Mouse (Mus musculus) midbrain, postnatal 0 days (tissue): ENCODE measurements at regions not wholly inside any gene's neighbourhood (a gene's known extent, or its start where the extent isn't known, plus 50 kb on each side); places are given as distances from the start of the nearest gene placed in this dataset.

ENCODE experiments used
- ATAC-seq: fragments of 200-750 bp; cut with Nextera tagmentation; 2 replicates; pipeline ENCODE4 v1.8.0; 2017; ENCODE audit warnings: moderate number of reproducible peaks, mild to moderate bottlenecking, moderate TSS enrichment, moderate library complexity; ENCODE audit not compliant: low FRiP score
- DNase-seq: peaks from one replicate; pipeline ENCODE4 v3.0.0-alpha.2; 2015; ENCODE audit warnings: low spot score
- H3K27ac ChIP-seq: fragments of 300-500 bp; sonication (generic); 2 replicates; pipeline ENCODE4 v1.5.1; 2014; ENCODE audit warnings: low read depth, mild to moderate bottlenecking, low read length, mixed read lengths
- H3K27me3 ChIP-seq: fragments of 300-500 bp; sonication (generic); 2 replicates; pipeline ENCODE4 v1.6.1; 2014; ENCODE audit warnings: low read length, control low read depth, mixed read lengths; ENCODE audit not compliant: insufficient read depth
- H3K36me3 ChIP-seq: fragments of 300-500 bp; sonication (generic); 2 replicates; pipeline ENCODE4 v1.6.1; 2014; ENCODE audit warnings: low read length, control low read depth, mixed read lengths; ENCODE audit not compliant: insufficient read depth
- H3K4me1 ChIP-seq: fragments of 300-500 bp; sonication (generic); 2 replicates; pipeline ENCODE4 v1.6.1; 2014; ENCODE audit warnings: mild to moderate bottlenecking, control low read depth, antibody characterized with exemption, low read length, mixed read lengths; ENCODE audit not compliant: insufficient read depth
- H3K4me2 ChIP-seq: fragments of 300-500 bp; sonication (generic); 2 replicates; pipeline ENCODE4 v1.6.1; 2014; ENCODE audit warnings: low read depth, mild to moderate bottlenecking, low read length, mixed read lengths; ENCODE audit not compliant: poor library complexity, severe bottlenecking
- H3K4me3 ChIP-seq: fragments of 300-500 bp; sonication (generic); 2 replicates; pipeline ENCODE4 v1.5.1; 2014; ENCODE audit warnings: low read depth, mild to moderate bottlenecking, low read length, moderate library complexity
- H3K9ac ChIP-seq: fragments of 300-500 bp; sonication (generic); replicated peaks from 2 replicates; pipeline ENCODE4 v1.6.1; 2014; ENCODE audit warnings: mild to moderate bottlenecking, low read length, moderate library complexity, mixed read lengths; ENCODE audit not compliant: poor library complexity, severe bottlenecking
- H3K9me3 ChIP-seq: fragments of 300-500 bp; sonication (generic); 2 replicates; pipeline ENCODE4 v1.6.1; 2016; ENCODE audit warnings: low read length, control low read depth
- CTCF ChIP-seq: IDR thresholded peaks from 2 replicates; pipeline ENCODE4 v1.5.1; 2016; ENCODE audit warnings: antibody characterized with exemption, mild to moderate bottlenecking
- WGBS: fragments of 180-500 bp; shearing (Covaris S2); extraction: QIAGEN DNeasy Blood & Tissue Kit; methylation state at CpG from one replicate; pipeline ENCODE4 v1.1.7; 2014; 5-methylcytosine and 5-hydroxymethylcytosine counted together

DNA sequence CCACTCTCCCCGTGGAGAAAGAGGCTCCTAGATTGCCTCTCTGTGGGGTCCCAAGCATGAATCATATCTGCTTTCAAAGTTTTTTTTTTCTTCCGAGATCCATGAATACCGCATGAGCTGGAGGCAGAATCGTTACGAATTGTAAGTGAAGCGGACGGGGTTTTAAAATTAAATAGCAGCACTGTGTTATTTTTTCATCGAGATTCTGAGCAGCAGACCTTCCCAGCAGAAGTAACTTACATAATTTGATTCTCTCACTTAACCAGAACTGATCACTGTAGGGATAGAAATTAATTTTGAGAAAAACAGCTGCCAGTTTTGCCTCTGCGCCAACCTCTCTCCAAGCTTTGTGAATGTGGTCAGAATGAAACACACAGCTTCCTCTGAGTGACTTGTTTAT is 502.5 kb upstream of the Auts2 start:
- H3K4me1 ChIP-seq = no peaks in the 10 kb centered on the region
- 63% methylated on average over 9 of the region's 9 CpGs for WGBS
- H3K4me3 ChIP-seq = no peak overlapping the region
- TF ChIP-seq CTCF = no peak
- H3K27ac ChIP-seq = no peak overlapping the region
- no peaks in the 10 kb centered on the region for H3K27me3 ChIP-seq
- DNase-seq (peak; percentile 10), ATAC-seq (no peak)
- H3K4me2 ChIP-seq = no peak overlapping the region
- no peak overlapping the region for H3K9ac ChIP-seq
- H3K36me3 ChIP-seq = no peaks in the 10 kb centered on the region
- no peaks in the 10 kb centered on the region for H3K9me3 ChIP-seq

DNA sequence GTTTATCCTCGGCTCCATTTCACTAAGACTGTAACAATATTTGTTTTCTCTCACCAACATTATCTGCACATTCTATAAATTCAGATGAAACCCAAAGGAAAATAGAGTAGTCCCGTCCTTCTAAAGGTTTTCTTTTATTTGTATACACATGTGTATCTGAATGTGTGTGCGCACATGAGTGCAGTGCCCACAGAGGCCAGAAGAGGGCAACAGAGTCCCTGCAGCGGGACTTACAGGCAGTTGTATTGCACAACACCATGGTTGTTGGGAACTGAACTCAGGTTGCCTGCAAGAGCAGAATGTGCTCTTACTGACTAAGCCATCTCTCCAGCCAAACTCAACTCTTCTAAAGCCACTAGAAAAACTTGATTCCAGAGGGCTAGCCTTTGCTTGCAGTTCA is 484.4 kb upstream of the Auts2 start:
- Histone ChIP-seq H3K4me2 (no peak overlapping the region), H3K4me3 (no peak overlapping the region), H3K9me3 (no peaks in the 10 kb centered on the region), H3K36me3 (no peaks in the 10 kb centered on the region), H3K4me1 (no peaks in the 10 kb centered on the region), H3K9ac (no peak overlapping the region), H3K27ac (no peak overlapping the region), H3K27me3 (no peaks in the 10 kb centered on the region)
- no peak for DNase-seq
- no peak for ATAC-seq
- WGBS = 90% methylated on average over 4 of the region's 4 CpGs
- TF ChIP-seq CTCF = peak; percentile 27; the same call in 1 of the 2 replicates

DNA sequence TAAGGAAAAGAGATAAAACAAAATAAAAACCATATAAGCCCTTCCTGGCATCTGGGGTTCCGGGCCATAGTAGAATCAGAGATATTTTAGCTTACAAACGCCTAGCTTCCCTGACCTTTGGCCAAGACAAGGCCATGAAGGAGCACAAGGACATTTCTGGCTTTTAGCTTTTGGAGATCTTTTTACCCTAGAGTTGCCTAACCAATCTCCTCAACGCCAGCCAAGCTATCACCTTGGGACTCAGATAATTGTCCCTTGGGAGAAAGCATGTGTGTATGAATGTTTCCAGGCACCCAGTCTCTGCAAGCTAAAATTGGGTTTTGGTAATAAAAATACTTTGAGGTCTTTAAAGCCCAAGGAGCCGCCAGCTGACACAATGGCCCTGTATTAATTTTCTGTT is 482.0 kb upstream of the Auts2 start:
- Histone ChIP-seq H3K9me3 (no peaks in the 10 kb centered on the region), H3K36me3 (no peaks in the 10 kb centered on the region), H3K27ac (no peak overlapping the region), H3K4me1 (no peaks in the 10 kb centered on the region), H3K4me3 (no peak overlapping the region), H3K9ac (no peak overlapping the region), H3K4me2 (no peak overlapping the region), H3K27me3 (no peaks in the 10 kb centered on the region)
- ATAC-seq (no peak), DNase-seq (no peak)
- 81% methylated on average over 4 of the region's 4 CpGs for WGBS
- TF ChIP-seq CTCF = no peak

DNA sequence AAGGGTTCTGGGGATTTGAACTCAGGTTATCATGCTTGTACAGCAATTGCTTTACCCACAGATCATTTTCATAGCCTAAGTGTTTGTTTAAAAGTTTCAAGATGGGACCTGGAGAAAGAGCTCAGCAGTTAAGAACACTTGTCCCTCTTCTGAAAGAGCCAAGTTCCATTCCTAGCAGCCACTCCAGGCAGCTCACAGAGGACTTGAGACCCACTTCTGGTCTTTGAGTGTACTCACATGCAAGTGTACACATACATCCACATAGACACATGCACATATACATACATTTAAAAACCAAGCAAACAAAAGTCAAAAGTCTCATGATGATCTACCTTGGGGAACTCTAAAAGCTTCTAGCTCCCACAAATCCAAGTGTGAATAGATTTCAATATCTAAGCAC is 477.7 kb upstream of the Auts2 start:
- no peak for ATAC-seq
- no peak overlapping the region for H3K4me3 ChIP-seq
- no peak overlapping the region for H3K9ac ChIP-seq
- H3K9me3 ChIP-seq = no peaks in the 10 kb centered on the region
- no peaks in the 10 kb centered on the region for H3K27me3 ChIP-seq
- no peak for DNase-seq
- H3K27ac ChIP-seq = no peak overlapping the region
- no peaks in the 10 kb centered on the region for H3K4me1 ChIP-seq
- H3K36me3 ChIP-seq = no peaks in the 10 kb centered on the region
- TF ChIP-seq CTCF = no peak
- H3K4me2 ChIP-seq = no peak overlapping the region

DNA sequence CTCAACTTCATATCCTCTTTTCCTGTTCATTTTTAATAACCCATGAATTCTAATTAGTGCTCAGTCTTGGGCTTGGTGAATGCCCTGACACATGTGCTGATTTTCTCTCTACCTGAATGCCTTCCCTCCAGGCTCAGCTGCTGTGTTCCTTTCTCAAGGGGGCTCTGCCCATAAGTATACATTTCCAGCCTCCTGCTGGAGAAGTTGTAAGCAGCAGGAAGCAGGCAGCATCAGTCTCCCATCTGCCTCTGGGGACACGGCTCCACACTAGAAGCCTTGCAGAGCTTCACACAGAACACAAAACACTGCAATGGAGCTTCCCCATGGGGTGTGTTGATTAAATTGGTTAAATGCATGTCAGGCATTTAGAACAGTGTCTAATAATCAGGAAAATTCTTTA is 477.0 kb upstream of the Auts2 start:
- H3K27me3 ChIP-seq = no peaks in the 10 kb centered on the region
- DNase-seq (peak; percentile 48), ATAC-seq (no peak)
- TF ChIP-seq CTCF = peak; percentile 56
- no peaks in the 10 kb centered on the region for H3K4me1 ChIP-seq
- no peak overlapping the region for H3K27ac ChIP-seq
- no peaks in the 10 kb centered on the region for H3K9me3 ChIP-seq
- H3K4me2 ChIP-seq = no peak overlapping the region
- 67% methylated on average over 1 of the region's 1 CpGs for WGBS
- no peak overlapping the region for H3K4me3 ChIP-seq
- H3K36me3 ChIP-seq = no peaks in the 10 kb centered on the region
- H3K9ac ChIP-seq = no peak overlapping the region

DNA sequence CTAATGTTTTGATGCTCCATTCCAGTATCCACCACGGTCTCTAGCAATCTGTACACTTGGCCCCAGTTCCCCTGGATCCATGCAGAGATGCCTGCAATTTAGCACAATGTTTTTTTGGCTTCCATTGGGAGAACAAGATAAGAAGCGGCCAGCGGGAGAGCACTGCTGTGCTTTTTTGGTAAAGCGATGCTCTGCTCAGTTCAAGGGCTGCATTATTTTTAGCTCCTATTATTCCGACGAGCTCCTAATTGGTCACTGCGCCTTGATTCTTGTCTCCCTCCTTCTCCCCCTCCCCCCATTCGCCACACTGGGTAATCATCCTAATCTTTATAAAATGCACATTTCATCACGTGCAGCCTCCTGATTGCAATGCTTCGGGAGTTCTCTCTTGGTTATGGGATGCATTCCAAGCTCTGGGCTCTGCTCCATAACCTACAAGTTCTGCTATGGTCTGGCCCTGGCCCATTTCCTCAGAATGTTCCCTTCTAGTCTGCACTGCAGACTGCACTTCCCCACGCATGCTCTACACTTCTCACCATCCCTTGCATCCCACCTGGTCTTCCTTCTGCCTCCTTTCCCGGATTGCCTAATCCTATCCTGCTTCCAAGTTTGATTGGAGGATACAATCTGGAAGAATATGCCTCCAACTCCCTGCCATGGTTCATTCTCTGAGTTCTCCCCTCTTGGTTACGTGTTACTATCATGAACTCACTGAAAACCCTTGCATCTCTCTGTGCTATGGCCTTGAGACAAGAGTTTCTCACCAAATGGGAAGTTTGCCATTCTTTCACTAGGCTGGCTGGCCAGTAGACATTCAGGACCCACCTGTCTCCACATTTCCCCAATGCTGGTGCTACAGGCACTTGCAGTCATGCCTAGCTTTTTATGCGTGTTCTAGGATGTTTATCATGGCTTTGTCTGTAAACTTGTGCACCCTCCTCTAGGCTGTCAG is 467.8 kb upstream of the Auts2 start:
- Histone ChIP-seq H3K9me3 (no peaks in the 10 kb centered on the region), H3K4me2 (no peak overlapping the region), H3K27me3 (no peaks in the 10 kb centered on the region), H3K27ac (no peak overlapping the region), H3K4me1 (no peaks in the 10 kb centered on the region), H3K36me3 (no peaks in the 10 kb centered on the region), H3K4me3 (no peak overlapping the region), H3K9ac (no peak overlapping the region)
- DNase-seq (peak; percentile 17), ATAC-seq (no peak)
- TF ChIP-seq CTCF = no peak
- WGBS = 70% methylated on average over 14 of the region's 14 CpGs
